Mouse (Mus musculus): ENCODE results near the gene Wwp2. TPM values are rescaled to one million over a fixed set of nuclear protein-coding genes. Genes with fewer than 3 reads are reported as not detected.
A peak's percentile ranks its signal among the peaks of the same experiment; 100 is the strongest.

Gene Wwp2
- polyA plus RNA-seq, 1 experiment: 59.8 TPM

DNA sequence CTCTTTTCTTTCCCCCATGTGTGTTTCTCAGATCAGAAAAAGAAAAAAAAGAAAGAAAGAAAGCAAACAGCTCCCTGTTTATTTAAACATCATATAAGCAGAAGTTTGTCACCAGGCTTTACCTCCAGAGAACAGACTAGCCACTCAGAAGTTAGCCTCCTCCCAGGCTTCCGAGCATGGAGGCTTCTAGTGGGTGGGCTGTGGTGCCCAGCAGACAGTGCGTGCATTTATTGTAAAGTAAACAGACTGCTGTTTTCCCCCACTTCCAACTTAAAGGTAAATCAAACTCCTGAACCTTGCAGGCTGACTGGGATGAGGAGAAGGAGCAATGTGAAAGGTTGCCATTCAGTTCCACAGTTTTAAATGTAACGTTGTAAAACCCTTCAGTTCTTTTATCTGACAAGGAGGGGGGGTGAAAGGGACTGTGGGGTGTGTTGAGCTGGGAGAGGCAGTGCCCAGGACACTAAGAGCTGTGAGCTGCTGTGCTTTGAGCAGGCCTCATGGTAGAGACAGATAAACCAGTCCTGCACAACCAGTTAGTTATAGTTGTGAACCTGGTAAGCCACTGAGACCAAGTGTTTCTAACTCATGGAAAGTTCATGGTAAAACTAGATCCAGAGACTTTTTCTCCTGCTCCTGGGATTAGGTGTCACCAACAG lies 29.3 kb downstream of the Wwp2 start:
- no peaks in the 10 kb centered on the region for H3K27me3 ChIP-seq (ENCODE audit: control insufficient read depth, insufficient read depth, insufficient read length)
- no peak overlapping the region for H3K4me3 ChIP-seq
- no peak overlapping the region for H3K4me2 ChIP-seq (ENCODE audit: low read depth)
- no peak overlapping the region for H3ac ChIP-seq (ENCODE audit: control insufficient read depth, insufficient read length)
- peaks cover 4% of the 10 kb centered on the region for H3K36me3 ChIP-seq (ENCODE audit: control insufficient read depth, insufficient read depth)
- TF ChIP-seq E2F4 (IDR thresholded peaks at IDR 0.05; ENCODE audit: insufficient read depth): no peak
- no peak for TF ChIP-seq TCF12 (IDR thresholded peaks at IDR 0.05; ENCODE audit: insufficient read depth, poor library complexity, severe bottlenecking)
- TF ChIP-seq MAX (IDR thresholded peaks at IDR 0.05; ENCODE audit: low read depth): no peak
- TF ChIP-seq MYOG (IDR thresholded peaks at IDR 0.05; ENCODE audit: control insufficient read depth in 1 of 3, insufficient read depth in 1 of 3, insufficient read length in 2 of 3, low read depth in 2 of 3): no peak
- no peak for TF ChIP-seq CEBPB (IDR thresholded peaks at IDR 0.05; ENCODE audit: insufficient read depth, poor library complexity, severe bottlenecking)
- TF ChIP-seq POLR2A (IDR thresholded peaks at IDR 0.05; ENCODE audit: insufficient read length, low read depth): no peak
- no peak for TF ChIP-seq POLR2AphosphoS2 (IDR thresholded peaks at IDR 0.05; ENCODE audit: insufficient read length, low read depth)
- no peak for TF ChIP-seq USF1 (IDR thresholded peaks at IDR 0.05; ENCODE audit: low read depth)
- no peak for TF ChIP-seq SRF (IDR thresholded peaks at IDR 0.05; ENCODE audit: control insufficient read depth, insufficient read length, low read depth)
- no peak for TF ChIP-seq REST (IDR thresholded peaks at IDR 0.05; ENCODE audit: insufficient read depth, insufficient read length)
- TF ChIP-seq MYOD1 (IDR thresholded peaks at IDR 0.05; ENCODE audit: control insufficient read depth in 1 of 3, insufficient read length in 2 of 3, low read depth in 2 of 3): no peak
- no peak for TF ChIP-seq TCF3 (IDR thresholded peaks at IDR 0.05; ENCODE audit: insufficient read length, low read depth)
- no peaks in the 10 kb centered on the region for H3K79me2 ChIP-seq (ENCODE audit: control insufficient read depth, insufficient read depth)

DNA sequence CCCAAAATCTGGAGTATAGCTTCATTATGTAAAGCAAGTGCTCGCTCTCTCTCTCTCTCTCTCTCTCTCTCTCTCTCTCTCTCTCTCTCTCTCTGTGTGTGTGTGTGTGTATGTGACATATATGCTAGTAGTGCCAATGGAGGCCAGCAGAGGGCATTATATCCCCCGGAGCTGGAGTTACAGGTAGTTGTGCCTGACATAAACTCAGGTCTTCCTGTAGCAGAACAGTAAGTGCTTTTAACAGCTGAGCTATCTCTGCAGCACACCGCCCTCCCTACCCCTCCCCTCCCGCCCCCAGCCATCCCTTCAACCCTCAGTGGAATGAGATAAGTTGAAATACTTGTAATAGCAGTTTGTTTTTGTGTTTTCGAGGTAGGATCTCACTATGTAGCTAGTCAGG lies 30.5 kb downstream of the Wwp2 start:
- H3K4me3 ChIP-seq: no peak overlapping the region
- no peak for TF ChIP-seq MYOD1 (IDR thresholded peaks at IDR 0.05; ENCODE audit: control insufficient read depth in 1 of 3, insufficient read length in 2 of 3, low read depth in 2 of 3)
- no peak for TF ChIP-seq REST (IDR thresholded peaks at IDR 0.05; ENCODE audit: insufficient read depth, insufficient read length)
- TF ChIP-seq TCF3 (IDR thresholded peaks at IDR 0.05; ENCODE audit: insufficient read length, low read depth): no peak
- TF ChIP-seq SRF (IDR thresholded peaks at IDR 0.05; ENCODE audit: control insufficient read depth, insufficient read length, low read depth): no peak
- no peak for TF ChIP-seq POLR2AphosphoS2 (IDR thresholded peaks at IDR 0.05; ENCODE audit: insufficient read length, low read depth)
- TF ChIP-seq E2F4 (IDR thresholded peaks at IDR 0.05; ENCODE audit: insufficient read depth): no peak
- TF ChIP-seq CEBPB (IDR thresholded peaks at IDR 0.05; ENCODE audit: insufficient read depth, poor library complexity, severe bottlenecking): no peak
- TF ChIP-seq MYOG (IDR thresholded peaks at IDR 0.05; ENCODE audit: control insufficient read depth in 1 of 3, insufficient read depth in 1 of 3, insufficient read length in 2 of 3, low read depth in 2 of 3): no peak
- no peak for TF ChIP-seq TCF12 (IDR thresholded peaks at IDR 0.05; ENCODE audit: insufficient read depth, poor library complexity, severe bottlenecking)
- no peak for TF ChIP-seq MAX (IDR thresholded peaks at IDR 0.05; ENCODE audit: low read depth)
- TF ChIP-seq USF1 (IDR thresholded peaks at IDR 0.05; ENCODE audit: low read depth): no peak

DNA sequence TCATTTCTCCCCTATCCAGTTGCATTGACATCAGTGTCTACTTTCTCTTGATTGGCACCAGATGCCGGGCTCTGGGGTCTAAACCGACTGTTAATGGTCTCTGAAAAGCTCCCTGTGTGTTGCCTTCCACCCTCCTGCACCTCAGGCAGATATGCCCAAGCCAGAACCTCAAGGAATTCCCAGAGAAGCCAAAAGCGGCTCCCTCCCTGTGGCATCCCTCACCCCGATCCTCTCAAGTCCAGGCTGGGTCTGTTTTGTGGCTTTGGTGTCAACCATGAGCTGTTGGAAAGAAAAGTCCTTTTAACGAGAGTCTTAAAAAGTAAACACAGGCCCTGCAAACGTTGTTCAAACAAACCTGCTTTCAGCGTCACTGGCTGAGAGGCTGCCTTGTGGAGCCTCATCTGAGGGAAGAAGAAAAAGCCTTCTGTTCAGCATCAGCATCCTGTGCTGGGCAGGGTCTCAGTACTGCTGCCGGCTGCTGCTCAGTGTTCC lies 32.7 kb downstream of the Wwp2 start:
- Histone ChIP-seq H3K36me3 (ENCODE audit: control insufficient read depth, insufficient read depth) (no peaks in the 10 kb centered on the region), H3ac (ENCODE audit: control insufficient read depth, insufficient read length) (no peak overlapping the region), H3K79me2 (ENCODE audit: control insufficient read depth, insufficient read depth) (no peaks in the 10 kb centered on the region), H3K4me3 (no peak overlapping the region), H3K4me2 (ENCODE audit: low read depth) (no peak overlapping the region), H3K27me3 (ENCODE audit: control insufficient read depth, insufficient read depth, insufficient read length) (no peaks in the 10 kb centered on the region)
- TF ChIP-seq MYOG (IDR thresholded peaks at IDR 0.05; ENCODE audit: control insufficient read depth in 1 of 3, insufficient read depth in 1 of 3, insufficient read length in 2 of 3, low read depth in 2 of 3): no peak

More for the DNA sequence above, 30.5 kb downstream of the Wwp2 start:
- Histone ChIP-seq H3ac (ENCODE audit: control insufficient read depth, insufficient read length) (no peak overlapping the region), H3K36me3 (ENCODE audit: control insufficient read depth, insufficient read depth) (peaks cover 4% of the 10 kb centered on the region), H3K27me3 (ENCODE audit: control insufficient read depth, insufficient read depth, insufficient read length) (no peaks in the 10 kb centered on the region), H3K4me2 (ENCODE audit: low read depth) (no peak overlapping the region), H3K79me2 (ENCODE audit: control insufficient read depth, insufficient read depth) (no peaks in the 10 kb centered on the region)

DNA sequence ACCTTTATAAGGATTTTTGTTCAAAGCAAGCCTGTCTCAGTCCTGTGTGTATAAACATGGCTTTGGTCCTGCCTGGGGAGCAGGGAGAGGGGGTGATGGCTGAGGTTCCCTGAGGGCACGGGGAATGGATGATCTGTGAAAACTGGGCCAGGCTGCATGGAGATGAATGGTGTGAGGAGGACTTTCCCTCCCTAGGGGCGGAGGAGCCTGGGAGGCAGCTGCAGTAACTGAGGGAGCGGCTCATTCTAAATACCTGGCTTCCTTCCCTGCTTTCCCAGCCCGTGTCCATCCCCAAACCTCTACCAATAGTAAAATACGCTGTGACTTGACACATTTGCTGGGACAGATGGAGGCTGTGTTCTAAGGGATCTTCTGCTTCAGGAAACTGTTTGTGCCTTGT lies 34.1 kb downstream of the Wwp2 start:
- TF ChIP-seq MYOD1 (IDR thresholded peaks at IDR 0.05; ENCODE audit: control insufficient read depth in 1 of 3, insufficient read length in 2 of 3, low read depth in 2 of 3) (peak in 1 of 3 experiments; percentile 4), REST (IDR thresholded peaks at IDR 0.05; ENCODE audit: insufficient read depth, insufficient read length) (no peak)
- no peaks in the 10 kb centered on the region for H3K79me2 ChIP-seq (ENCODE audit: control insufficient read depth, insufficient read depth)
- H3K36me3 ChIP-seq (ENCODE audit: control insufficient read depth, insufficient read depth): no peaks in the 10 kb centered on the region
- no peak overlapping the region for H3ac ChIP-seq (ENCODE audit: control insufficient read depth, insufficient read length)
- H3K27me3 ChIP-seq (ENCODE audit: control insufficient read depth, insufficient read depth, insufficient read length): no peaks in the 10 kb centered on the region
- no peak overlapping the region for H3K4me2 ChIP-seq (ENCODE audit: low read depth)
- no peak overlapping the region for H3K4me3 ChIP-seq

DNA sequence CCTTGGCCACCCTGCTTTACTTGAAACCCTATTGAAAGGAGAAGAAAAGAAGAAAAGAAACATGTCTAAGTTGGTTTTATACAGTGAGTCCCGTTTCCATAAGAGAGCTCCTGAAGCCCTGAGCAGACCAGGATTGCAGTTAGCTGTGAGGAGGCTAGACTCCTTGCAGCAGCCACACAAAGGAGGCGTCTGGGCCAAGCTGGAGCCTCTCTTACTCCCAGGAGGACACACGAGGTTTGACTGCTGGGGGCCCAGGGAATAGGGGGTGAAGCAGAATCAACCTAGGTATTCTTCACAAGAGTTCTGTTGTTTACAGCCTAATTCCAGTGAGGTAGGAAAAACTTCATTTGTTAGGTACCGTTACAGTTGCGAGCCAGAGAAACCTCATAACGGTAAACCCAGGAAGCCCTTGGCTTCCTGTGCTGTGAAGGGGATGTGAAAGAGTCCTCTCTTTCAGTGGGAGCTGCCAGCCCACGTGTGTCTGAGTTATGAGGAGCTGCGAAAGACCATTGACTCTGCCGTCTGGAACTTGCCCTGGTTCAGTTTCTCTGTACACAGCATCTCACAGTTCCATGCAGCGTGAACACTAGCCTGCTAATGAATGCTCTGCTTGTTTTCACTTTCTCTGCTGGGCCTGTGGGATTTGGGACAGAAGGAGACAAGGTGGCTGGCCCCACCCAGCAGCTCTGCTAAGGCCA lies 36.4 kb downstream of the Wwp2 start:
- no peaks in the 10 kb centered on the region for H3K79me2 ChIP-seq (ENCODE audit: control insufficient read depth, insufficient read depth)
- no peak overlapping the region for H3K4me2 ChIP-seq (ENCODE audit: low read depth)
- H3K4me3 ChIP-seq: no peak overlapping the region
- no peaks in the 10 kb centered on the region for H3K27me3 ChIP-seq (ENCODE audit: control insufficient read depth, insufficient read depth, insufficient read length)
- H3K36me3 ChIP-seq (ENCODE audit: control insufficient read depth, insufficient read depth): no peaks in the 10 kb centered on the region
- no peak overlapping the region for H3ac ChIP-seq (ENCODE audit: control insufficient read depth, insufficient read length)
- TF ChIP-seq MAX (IDR thresholded peaks at IDR 0.05; ENCODE audit: low read depth): no peak
- no peak for TF ChIP-seq USF1 (IDR thresholded peaks at IDR 0.05; ENCODE audit: low read depth)
- TF ChIP-seq E2F4 (IDR thresholded peaks at IDR 0.05; ENCODE audit: insufficient read depth): no peak
- no peak for TF ChIP-seq MYOD1 (IDR thresholded peaks at IDR 0.05; ENCODE audit: control insufficient read depth in 1 of 3, insufficient read length in 2 of 3, low read depth in 2 of 3)
- no peak for TF ChIP-seq TCF12 (IDR thresholded peaks at IDR 0.05; ENCODE audit: insufficient read depth, poor library complexity, severe bottlenecking)
- TF ChIP-seq POLR2A (IDR thresholded peaks at IDR 0.05; ENCODE audit: insufficient read length, low read depth): no peak
- no peak for TF ChIP-seq POLR2AphosphoS2 (IDR thresholded peaks at IDR 0.05; ENCODE audit: insufficient read length, low read depth)
- no peak for TF ChIP-seq REST (IDR thresholded peaks at IDR 0.05; ENCODE audit: insufficient read depth, insufficient read length)
- TF ChIP-seq SRF (IDR thresholded peaks at IDR 0.05; ENCODE audit: control insufficient read depth, insufficient read length, low read depth): no peak
- no peak for TF ChIP-seq CEBPB (IDR thresholded peaks at IDR 0.05; ENCODE audit: insufficient read depth, poor library complexity, severe bottlenecking)
- no peak for TF ChIP-seq MYOG (IDR thresholded peaks at IDR 0.05; ENCODE audit: control insufficient read depth in 1 of 3, insufficient read depth in 1 of 3, insufficient read length in 2 of 3, low read depth in 2 of 3)
- no peak for TF ChIP-seq TCF3 (IDR thresholded peaks at IDR 0.05; ENCODE audit: insufficient read length, low read depth)

Data from myocyte (in vitro differentiated cells).